Mouse (Mus musculus): ENCODE data around the gene Gsto2. TPM values are rescaled to one million over a fixed set of nuclear protein-coding genes. Genes with fewer than 3 reads are reported as not detected.

Gsto2 gene
- polyA plus RNA-seq (2021), result 2.0 TPM

- no peaks in the 10 kb centered on the region for H3K27me3 ChIP-seq
- in situ Hi-C loops (cut with MboI; ENCODE audit: low pct_unique_long_range_greater_than_20kb), result no loop called here
- DNase-seq (ENCODE audit: low read depth, low spot score) (peak; percentile 68), ATAC-seq (peak; percentile 100)
- peak; percentile 85 for TF ChIP-seq CTCF (IDR thresholded peaks at IDR 0.05)
- POLR2A ChIA-PET, result interaction anchor here (0.7 to 1.2 kb wide), 2 partner anchors 9 to 405 kb away, joined by 4 read pairs; no protein-coding TSS in a partner anchor
- CTCF ChIA-PET, result interaction anchor here (0.9 to 5.5 kb wide), 10 partner anchors 11 to 69 kb away, joined by 3 to 33 read pairs (median 4); partner anchors contain the start of genes Cfap43 and Itprip
These were observed at the start of gene Gsto2 for GRCm38 (mm10) chr19:47865353-47865947. Gene Gsto2 (plus strand): TSS chr19:47865534.

GRCm38 (mm10) chr19:47817692-47818091, 47.6 kb upstream of the Gsto2 start:
- DNase-seq (ENCODE audit: low read depth, low spot score), result no peak
- ChIA-PET CTCF (no interaction called here), POLR2A (no interaction called here)
- TF ChIP-seq CTCF (IDR thresholded peaks at IDR 0.05), result no peak
- H3K27me3 ChIP-seq, result peaks cover 18% of the 10 kb centered on the region
- in situ Hi-C loops (cut with MboI; ENCODE audit: low pct_unique_long_range_greater_than_20kb), result loop anchor here (10.0 kb wide), 1 partner anchor 313 kb away; no protein-coding TSS in a partner anchor
- ATAC-seq, result no peak

GRCm38 (mm10) chr19:47820832-47821493, 44.4 kb upstream of the Gsto2 start:
- ChIA-PET POLR2A (no interaction called here), CTCF (interaction anchor here (0.6 kb wide), 1 partner anchor 313 kb away, joined by 3 read pairs; no protein-coding TSS in a partner anchor)
- peak; percentile 68 for TF ChIP-seq CTCF (IDR thresholded peaks at IDR 0.05)
- DNase-seq (ENCODE audit: low read depth, low spot score), result no peak
- in situ Hi-C loops (cut with MboI; ENCODE audit: low pct_unique_long_range_greater_than_20kb), result loop anchor here (10.0 kb wide), 2 partner anchors 166 to 466 kb away; no protein-coding TSS in a partner anchor
- peaks cover 33% of the 10 kb centered on the region for H3K27me3 ChIP-seq
- ATAC-seq, result peak; percentile 73

GRCm38 (mm10) chr19:47821494-47821872, 43.9 kb upstream of the Gsto2 start:
- CTCF ChIA-PET, result no interaction called here
- peak; percentile 38 for ATAC-seq
- in situ Hi-C loops (cut with MboI; ENCODE audit: low pct_unique_long_range_greater_than_20kb), result loop anchor here (10.0 kb wide), 2 partner anchors 167 to 467 kb away; no protein-coding TSS in a partner anchor
- no peak for DNase-seq (ENCODE audit: low read depth, low spot score)
- TF ChIP-seq CTCF (IDR thresholded peaks at IDR 0.05), result peak; percentile 15
- POLR2A ChIA-PET, result no interaction called here
- peaks cover 33% of the 10 kb centered on the region for H3K27me3 ChIP-seq

- CTCF ChIA-PET, result no interaction called here
- in situ Hi-C loops (cut with MboI; ENCODE audit: low pct_unique_long_range_greater_than_20kb), result loop anchor here (10.0 kb wide), 2 partner anchors 167 to 467 kb away; no protein-coding TSS in a partner anchor
These were observed 43.1 kb upstream of the Gsto2 start for GRCm38 (mm10) chr19:47822143-47822796.

DNA sequence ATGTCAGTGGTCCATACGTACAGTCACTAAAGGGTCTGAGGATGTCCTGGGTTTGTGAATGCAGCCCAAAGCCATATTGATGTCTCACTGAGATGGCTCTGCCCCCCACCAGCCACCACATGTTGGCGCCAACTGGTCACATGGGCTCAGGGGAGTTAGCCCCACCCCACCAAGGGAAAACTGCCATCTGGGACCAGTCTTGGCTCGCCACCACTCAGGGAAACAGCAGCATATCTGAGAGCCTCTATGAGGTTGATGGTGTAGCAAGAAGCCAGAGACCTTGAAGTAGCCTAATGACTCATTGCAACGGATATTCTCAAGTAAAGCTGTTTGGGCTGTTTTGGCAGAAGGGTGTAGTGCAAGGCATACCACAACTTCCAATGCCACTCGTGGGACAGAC, 41.3 kb upstream of the Gsto2 start:
- in situ Hi-C loops (cut with MboI; ENCODE audit: low pct_unique_long_range_greater_than_20kb), result loop anchor here (10.0 kb wide), 2 partner anchors 169 to 469 kb away; no protein-coding TSS in a partner anchor
- DNase-seq (ENCODE audit: low read depth, low spot score), result no peak

More at GRCm38 (mm10) chr19:47822143-47822796, 43.1 kb upstream of the Gsto2 start:
- peaks cover 33% of the 10 kb centered on the region for H3K27me3 ChIP-seq
- TF ChIP-seq CTCF (IDR thresholded peaks at IDR 0.05), result peak; percentile 41
- POLR2A ChIA-PET, result no interaction called here
- no peak for DNase-seq (ENCODE audit: low read depth, low spot score)
- no peak for ATAC-seq

DNA sequence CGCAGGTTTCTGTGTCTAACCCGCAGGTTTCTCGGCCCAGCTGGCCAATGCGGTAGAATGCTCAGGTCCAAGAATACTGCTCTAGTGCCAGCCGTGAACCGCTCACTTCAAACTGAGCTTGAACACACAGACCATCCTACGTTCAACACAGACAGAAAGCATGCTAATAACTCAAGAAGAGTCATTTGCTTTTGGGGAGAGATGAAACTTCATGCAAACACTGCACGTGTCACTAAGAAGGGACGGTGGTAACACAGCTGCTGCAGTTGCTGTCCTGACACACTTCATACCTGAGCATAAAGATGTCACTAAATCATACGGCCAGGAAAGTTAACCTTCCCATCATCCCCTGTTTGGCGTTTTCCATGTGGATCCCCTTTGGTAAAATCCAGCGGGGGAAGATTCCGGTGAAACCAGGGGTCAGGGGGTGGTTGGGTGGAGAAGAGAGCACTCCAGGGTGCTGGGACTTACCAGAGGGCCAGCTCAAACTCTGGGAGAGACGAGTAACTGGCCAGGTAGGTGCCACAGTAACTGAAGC, 35.4 kb upstream of the Gsto2 start:
- DNase-seq (ENCODE audit: low read depth, low spot score) (no peak), ATAC-seq (no peak)
- in situ Hi-C loops (cut with MboI; ENCODE audit: low pct_unique_long_range_greater_than_20kb), result loop anchor here (10.0 kb wide), 2 partner anchors 175 to 475 kb away; no protein-coding TSS in a partner anchor
- no peak for TF ChIP-seq CTCF (IDR thresholded peaks at IDR 0.05)
- CTCF ChIA-PET, result interaction anchor here (1.5 to 1.6 kb wide), 2 partner anchors 60 to 170 kb away, joined by 4 read pairs; no protein-coding TSS in a partner anchor
- POLR2A ChIA-PET, result no interaction called here
- H3K27me3 ChIP-seq, result peaks cover 16% of the 10 kb centered on the region

More for the DNA sequence above, 41.3 kb upstream of the Gsto2 start:
- ChIA-PET CTCF (no interaction called here), POLR2A (no interaction called here)
- no peak for TF ChIP-seq CTCF (IDR thresholded peaks at IDR 0.05)
- peaks cover 33% of the 10 kb centered on the region for H3K27me3 ChIP-seq
- ATAC-seq, result peak; percentile 23

GRCm38 (mm10) chr19:47831111-47831510, 34.2 kb upstream of the Gsto2 start:
- H3K27me3 ChIP-seq, result peaks cover 12% of the 10 kb centered on the region
- no peak for ATAC-seq
- CTCF ChIA-PET, result interaction anchor here (1.6 kb wide), 1 partner anchor 59 kb away, joined by 4 read pairs; no protein-coding TSS in a partner anchor
- DNase-seq (ENCODE audit: low read depth, low spot score), result no peak
- TF ChIP-seq CTCF (IDR thresholded peaks at IDR 0.05), result no peak
- POLR2A ChIA-PET, result no interaction called here
- in situ Hi-C loops (cut with MboI; ENCODE audit: low pct_unique_long_range_greater_than_20kb), result no loop called here

GRCm38 (mm10) chr19:47832316-47832715, 33.0 kb upstream of the Gsto2 start:
- peaks cover 15% of the 10 kb centered on the region for H3K27me3 ChIP-seq
- no peak for DNase-seq (ENCODE audit: low read depth, low spot score)
- ChIA-PET POLR2A (no interaction called here), CTCF (no interaction called here)
- no peak for ATAC-seq
- in situ Hi-C loops (cut with MboI; ENCODE audit: low pct_unique_long_range_greater_than_20kb), result no loop called here
- no peak for TF ChIP-seq CTCF (IDR thresholded peaks at IDR 0.05)

DNA sequence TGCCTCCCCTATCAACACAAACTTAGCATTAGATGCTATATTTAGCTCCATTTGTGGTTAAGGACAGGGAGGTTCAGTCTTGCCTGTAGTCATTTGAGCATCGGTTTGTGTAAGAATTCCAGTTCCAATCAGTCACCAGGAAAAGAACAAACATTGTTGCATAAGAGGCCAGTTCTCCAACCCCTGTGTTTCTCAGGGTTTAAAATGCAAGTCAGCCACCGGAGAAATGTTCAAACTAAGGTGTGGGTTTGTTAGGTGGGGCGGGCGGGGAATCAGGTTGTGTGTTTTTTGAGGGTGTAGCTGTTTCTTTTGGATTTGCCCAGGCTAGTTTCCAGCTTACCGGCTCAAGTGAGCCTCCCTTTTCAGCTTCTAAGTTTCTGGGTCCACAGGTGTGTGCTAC, 30.7 kb upstream of the Gsto2 start:
- in situ Hi-C loops (cut with MboI; ENCODE audit: low pct_unique_long_range_greater_than_20kb), result no loop called here
- ChIA-PET CTCF (interaction anchor here (1.2 to 1.7 kb wide), 3 partner anchors 9 to 175 kb away, joined by 3 to 7 read pairs (median 4); no protein-coding TSS in a partner anchor), POLR2A (interaction anchor here (0.9 kb wide), 1 partner anchor 9 kb away, joined by 3 read pairs; no protein-coding TSS in a partner anchor)
- H3K27me3 ChIP-seq, result peaks cover 31% of the 10 kb centered on the region
- TF ChIP-seq CTCF (IDR thresholded peaks at IDR 0.05), result no peak
- ATAC-seq, result peak; percentile 16
- no peak for DNase-seq (ENCODE audit: low read depth, low spot score)
